Mouse (Mus musculus) bone marrow, adult 2 months (tissue): ENCODE measurements around the gene Wfdc15a.

Source experiments
- CTCF ChIP-seq: fragments of 200-500 bp; IDR thresholded peaks from 2 replicates; pipeline ENCODE4 v1.5.1; 2011; ENCODE audit warnings: low read length, control low read depth; ENCODE audit not compliant: control insufficient read depth, insufficient read depth
- POLR2A ChIP-seq: fragments of 200-500 bp; IDR thresholded peaks from 2 replicates; pipeline ENCODE4 v1.6.1; 2011; ENCODE audit warnings: low read depth, mild to moderate bottlenecking, control low read depth, low read length, borderline replicate concordance; ENCODE audit not compliant: control insufficient read depth

GRCm38 (mm10) chr2:164194959-164195630 is 4.8 kb downstream of the Wfdc15a start:
- TF ChIP-seq POLR2A (no peak), CTCF (no peak)
